Mouse (Mus musculus) heart, adult 2 months (tissue): ENCODE data around the gene 1500011B03Rik. TPM values are rescaled to one million over a fixed set of nuclear protein-coding genes. Genes with fewer than 3 reads are reported as not detected.

Experiments
- DNase-seq, 2 experiments: peaks; one replicate each; pipeline ENCODE4 v3.0.0; 2021
- H3K27ac ChIP-seq: fragments of 200-600 bp; 2 replicates; pipeline ENCODE4 v1.8.1; 2022
- H3K27me3 ChIP-seq: fragments of 200-500 bp; 2 replicates; pipeline ENCODE4 v1.6.1; 2012; ENCODE audit warnings: mild to moderate bottlenecking, low read length, inconsistent platforms, mixed read lengths; ENCODE audit not compliant: control insufficient read depth, insufficient read depth
- H3K36me3 ChIP-seq: fragments of 200-500 bp; 2 replicates; pipeline ENCODE4 v1.6.1; 2012; ENCODE audit warnings: low read length, inconsistent platforms; ENCODE audit not compliant: control insufficient read depth, insufficient read depth
- H3K4me1 ChIP-seq: fragments of 200-500 bp; 2 replicates; pipeline ENCODE4 v1.6.1; 2011; ENCODE audit warnings: low read length; ENCODE audit not compliant: control insufficient read depth, insufficient read depth
- H3K4me3 ChIP-seq: fragments of 200-600 bp; 2 replicates; pipeline ENCODE4 v1.8.1; 2022
- H3K79me2 ChIP-seq: fragments of 200-500 bp; replicated peaks from 2 replicates; pipeline ENCODE4 v1.6.1; 2012; ENCODE audit warnings: mild to moderate bottlenecking, inconsistent platforms, low read length, moderate library complexity, mixed read lengths; ENCODE audit not compliant: control insufficient read depth, insufficient read depth
- H3K9ac ChIP-seq: fragments of 200-500 bp; 2 replicates; pipeline ENCODE4 v1.6.1; 2012; ENCODE audit warnings: low read depth, mild to moderate bottlenecking, control low read depth, inconsistent platforms, low read length, mixed read lengths
- CTCF ChIP-seq: fragments of 200-600 bp; IDR thresholded peaks from 2 replicates; pipeline ENCODE4 v1.8.1; 2022; ENCODE audit warnings: antibody characterized with exemption, mild to moderate bottlenecking, moderate library complexity
- EP300 ChIP-seq: fragments of 200-500 bp; IDR thresholded peaks from 2 replicates; pipeline ENCODE4 v1.6.1; 2011; ENCODE audit warnings: low read depth, low read length, control low read depth; ENCODE audit not compliant: insufficient read depth
- POLR2A ChIP-seq: fragments of 200-500 bp; IDR thresholded peaks from 2 replicates; pipeline ENCODE4 v1.6.1; 2011; ENCODE audit warnings: mild to moderate bottlenecking, low read depth, low read length, control low read depth; ENCODE audit not compliant: insufficient read depth
- WGBS: fragments of 180-500 bp; shearing (Covaris S2); methylation state at CpG from one replicate; pipeline ENCODE4 v1.1.7; 2018; 5-methylcytosine and 5-hydroxymethylcytosine counted together
- intact Hi-C: fragments of 180-260 bp; cut with DNase I; formaldehyde crosslinking; loops from one replicate; pipeline ENCODE4 v1.15.1; 2025
- microRNA-seq, 2 experiments: library from miRNA; unstranded; fragments of <30 nt; microRNA quantifications; one replicate each; pipeline ENCODE4 v1.2.0; 2021
- polyA plus RNA-seq: library from polyadenylated mRNA; depleted of rRNA; stranded (reverse); fragments of >200 nt; gene quantifications from 2 replicates; pipeline ENCODE4 v1.2.3, GENCODE M21; 2012; rRNA removed
- total RNA-seq, 2 experiments: library from RNA; stranded (reverse); gene quantifications; 2 replicates each; pipeline ENCODE4 v1.2.3; 2021

1500011B03Rik gene
- total and polyA plus RNA-seq, 3 experiments, result 3.2 to 4.9 (median 4.3) TPM

DNA sequence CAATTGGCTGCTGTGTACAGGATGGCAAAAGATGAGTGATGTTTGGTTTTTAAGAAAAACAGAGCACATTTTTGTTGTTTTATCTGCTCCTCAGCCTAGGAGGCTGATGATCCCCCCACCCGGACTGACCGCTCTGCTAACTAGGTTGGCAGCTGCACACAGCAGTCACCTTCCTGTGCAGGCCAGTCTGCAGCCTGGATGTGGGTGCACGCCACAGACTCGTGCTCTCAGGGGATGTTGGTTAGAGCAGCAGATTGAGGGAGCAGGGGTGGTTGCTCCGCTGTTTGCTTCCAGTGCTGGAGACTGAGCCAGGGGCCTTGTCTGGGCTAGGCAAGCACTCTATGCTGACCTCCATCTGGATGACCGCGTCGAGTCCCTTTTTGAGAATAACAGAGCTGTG, 53.5 kb downstream of the 1500011B03Rik start:
- intact Hi-C loops, result loop anchor here (5.0 kb wide), 1 partner anchor 32 kb away; no protein-coding TSS in a partner anchor
- WGBS, result 61% methylated on average over 8 of the region's 8 CpGs
- TF ChIP-seq CTCF, result no peak
- H3K9ac ChIP-seq, result peak overlapping the region; percentile 30; the same call in 1 of the 2 replicates
- no peaks in the 10 kb centered on the region for H3K27me3 ChIP-seq
- H3K27ac ChIP-seq, result peak overlapping the region; percentile 9; the same call in 1 of the 2 replicates
- peak in 1 of 2 experiments; percentile 21 for DNase-seq
- no peak overlapping the region for H3K4me3 ChIP-seq
- peaks cover 12% of the 10 kb centered on the region for H3K4me1 ChIP-seq
- H3K36me3 ChIP-seq, result no peaks in the 10 kb centered on the region; the same call in 1 of the 2 replicates
- peaks cover 12% of the 10 kb centered on the region for H3K79me2 ChIP-seq

GRCm38 (mm10) chr5:114767185-114767584, 56.1 kb downstream of the 1500011B03Rik start:
- TF ChIP-seq CTCF (no peak), EP300 (no peak), POLR2A (no peak)
- peaks cover 11% of the 10 kb centered on the region for H3K4me1 ChIP-seq
- H3K27ac ChIP-seq, result no peak overlapping the region
- H3K27me3 ChIP-seq, result no peaks in the 10 kb centered on the region
- H3K9ac ChIP-seq, result no peak overlapping the region
- DNase-seq, result no peak
- no peak overlapping the region for H3K4me3 ChIP-seq
- H3K79me2 ChIP-seq, result peaks cover 8% of the 10 kb centered on the region
- intact Hi-C loops, result no loop called here
- WGBS, result 70% methylated on average over 7 of the region's 7 CpGs
- no peaks in the 10 kb centered on the region; the same call in 1 of the 2 replicates for H3K36me3 ChIP-seq

- no peak for TF ChIP-seq CTCF
- no peak for TF ChIP-seq POLR2A
- TF ChIP-seq EP300, result no peak
- no peaks in the 10 kb centered on the region for H3K27me3 ChIP-seq
- H3K27ac ChIP-seq, result no peak overlapping the region
- H3K79me2 ChIP-seq, result peaks cover 8% of the 10 kb centered on the region
- intact Hi-C loops, result no loop called here
- WGBS, result 71% methylated on average over 8 of the region's 8 CpGs
- no peak overlapping the region for H3K9ac ChIP-seq
- no peak overlapping the region for H3K4me3 ChIP-seq
- peaks cover 14% of the 10 kb centered on the region for H3K4me1 ChIP-seq
- H3K36me3 ChIP-seq, result no peaks in the 10 kb centered on the region; the same call in 1 of the 2 replicates
- no peak for DNase-seq
These were observed 56.6 kb downstream of the 1500011B03Rik start for GRCm38 (mm10) chr5:114766686-114767085.

DNA sequence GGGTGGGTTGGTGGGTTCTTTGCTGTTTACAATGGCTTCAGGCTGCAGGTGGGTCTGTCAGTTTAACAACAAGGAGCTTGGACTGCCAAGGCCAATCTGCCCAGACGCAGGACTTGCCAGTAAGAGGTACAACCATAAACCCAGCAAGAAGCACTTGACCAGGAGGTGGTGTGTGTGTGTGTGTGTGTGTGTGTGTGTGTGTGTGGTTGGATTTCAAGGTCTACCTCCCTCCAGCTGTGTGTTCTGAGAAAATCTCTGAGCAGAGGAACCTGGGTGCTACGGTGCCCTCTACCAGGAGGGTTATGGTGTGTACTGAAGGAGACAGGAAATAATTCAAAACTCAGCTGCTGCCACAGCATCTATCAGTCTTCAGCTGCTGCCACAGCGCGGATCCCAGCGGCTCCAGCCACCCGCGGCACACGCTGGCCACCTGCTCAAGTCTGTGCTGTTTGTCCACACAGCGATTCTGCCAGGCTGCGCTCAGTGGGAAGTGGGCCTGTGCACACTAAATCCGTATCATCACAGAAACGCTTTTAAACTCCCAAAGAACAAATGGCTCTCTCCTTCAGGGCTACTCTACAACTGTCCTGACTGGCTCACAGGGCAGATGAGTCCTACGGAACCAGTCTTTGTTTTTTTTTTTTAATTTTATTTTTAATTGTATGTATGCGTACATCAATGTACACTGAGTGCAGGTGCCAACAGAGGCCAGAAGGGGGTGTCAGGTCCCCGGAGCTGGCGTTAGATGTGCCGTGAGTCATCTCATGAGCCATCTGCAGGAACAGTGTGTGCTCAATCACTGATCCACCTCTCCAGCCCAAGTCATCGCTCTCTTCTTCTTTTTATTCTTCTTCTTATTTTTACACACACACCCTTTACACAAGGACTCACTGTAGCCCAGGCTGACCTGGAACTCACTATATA, 58.2 kb downstream of the 1500011B03Rik start:
- H3K4me1 ChIP-seq, result peaks cover 13% of the 10 kb centered on the region
- no peaks in the 10 kb centered on the region; the same call in 1 of the 2 replicates for H3K36me3 ChIP-seq
- H3K27ac ChIP-seq, result no peak overlapping the region
- WGBS, result 89% methylated on average over 18 of the region's 18 CpGs
- H3K4me3 ChIP-seq, result no peak overlapping the region
- H3K79me2 ChIP-seq, result peaks cover 6% of the 10 kb centered on the region
- peak in 1 of 2 experiments; percentile 19 for DNase-seq
- H3K9ac ChIP-seq, result no peak overlapping the region
- no peaks in the 10 kb centered on the region for H3K27me3 ChIP-seq
- TF ChIP-seq POLR2A (no peak), CTCF (peak; percentile 55)
- intact Hi-C loops, result no loop called here

- Histone ChIP-seq H3K79me2 (no peaks in the 10 kb centered on the region; the same call in 1 of the 2 replicates), H3K4me3 (no peak overlapping the region), H3K27ac (peak overlapping the region; percentile 28; the same call in 1 of the 2 replicates), H3K27me3 (no peaks in the 10 kb centered on the region), H3K4me1 (peaks cover 8% of the 10 kb centered on the region), H3K9ac (peak overlapping the region; percentile 13; the same call in 1 of the 2 replicates), H3K36me3 (no peaks in the 10 kb centered on the region; the same call in 1 of the 2 replicates)
- 37% methylated on average over 8 of the region's 8 CpGs for WGBS
- intact Hi-C loops, result no loop called here
- TF ChIP-seq CTCF (no peak), POLR2A (no peak), EP300 (0 out of 2 replicates have a peak, but pooled peaks have one; percentile 32)
- DNase-seq, result peak; percentile 33 to 36
These were observed 61.3 kb downstream of the 1500011B03Rik start for GRCm38 (mm10) chr5:114761980-114762379.

DNA sequence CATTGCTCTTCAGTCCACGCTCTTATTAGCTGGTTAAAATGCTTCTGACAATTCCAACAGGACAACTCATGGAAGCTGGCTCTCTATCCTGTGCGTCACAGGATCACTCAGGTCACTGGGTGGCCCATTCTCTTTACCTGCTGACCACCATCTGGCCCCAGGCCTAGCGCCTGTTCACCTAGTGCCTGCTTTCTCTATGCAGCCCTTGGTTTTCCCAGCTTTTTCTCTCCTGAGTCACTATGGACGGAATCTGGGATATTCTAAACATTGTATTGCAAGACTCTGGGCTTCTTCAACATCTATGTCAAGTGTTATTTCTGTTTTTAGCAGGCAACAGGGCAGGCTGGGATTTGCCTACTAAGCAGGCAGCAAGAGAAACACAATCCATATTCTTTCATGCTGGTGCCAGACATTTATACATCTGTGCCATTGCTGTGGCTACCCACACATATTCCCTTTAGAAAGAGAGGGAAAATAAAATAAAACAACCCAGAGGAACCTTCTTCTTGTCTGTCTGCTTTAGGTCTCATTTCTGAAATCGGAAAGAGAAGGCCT, 63.7 kb downstream of the 1500011B03Rik start:
- intact Hi-C loops, result loop anchor here (5.0 kb wide), 1 partner anchor 47 kb away; no protein-coding TSS in a partner anchor
- Histone ChIP-seq H3K79me2 (no peaks in the 10 kb centered on the region), H3K9ac (no peak overlapping the region), H3K27ac (no peak overlapping the region), H3K4me3 (no peak overlapping the region), H3K36me3 (no peaks in the 10 kb centered on the region; the same call in 1 of the 2 replicates), H3K27me3 (no peaks in the 10 kb centered on the region), H3K4me1 (peaks cover 8% of the 10 kb centered on the region)
- TF ChIP-seq CTCF (no peak), POLR2A (no peak), EP300 (no peak)
- no peak for DNase-seq
- WGBS, result 97% methylated on average over 5 of the region's 5 CpGs

Small RNA genes lying within 50 kb of the gene (microRNA-seq; reads per million reads assigned to microRNA genes)
- gene Mir6240, result 6.2 to 8.1 reads per million in 2 experiments

Other genes starting within 250 kb of the 1500011B03Rik start
- gene Trpv4, start 165.0 kb downstream of the 1500011B03Rik start, total RNA-seq, result 1 to 10 TPM; 3.6 to 5.1 TPM
- gene Trpv4, start 165.0 kb downstream of the 1500011B03Rik start, polyA plus RNA-seq, result 4.6 and 7.5 TPM in 2 replicates
- gene Gltp, start 132.5 kb downstream of the 1500011B03Rik start, total RNA-seq, result 10 to 100 TPM; 14.2 to 17.0 TPM
- 36.3 and 37.8 TPM in 2 replicates for gene Gltp, start 132.5 kb downstream of the 1500011B03Rik start, polyA plus RNA-seq
- gene Tchp, start 115.7 kb downstream of the 1500011B03Rik start, total RNA-seq, result 1 to 10 TPM; 3.4 to 4.0 TPM
- 6.1 and 8.5 TPM in 2 replicates for gene Tchp, start 115.7 kb downstream of the 1500011B03Rik start, polyA plus RNA-seq
- 10 to 100 TPM; 31.4 to 32.9 TPM for gene Ankrd13a, start 48.8 kb downstream of the 1500011B03Rik start, total RNA-seq
- 21.3 and 32.2 TPM in 2 replicates for gene Ankrd13a, start 48.8 kb downstream of the 1500011B03Rik start, polyA plus RNA-seq
- gene Git2, start 48.0 kb downstream of the 1500011B03Rik start, total RNA-seq, result 10 to 100 TPM; 27.6 to 28.7 TPM
- 32.6 and 35.3 TPM in 2 replicates for gene Git2, start 48.0 kb downstream of the 1500011B03Rik start, polyA plus RNA-seq
- not detected for gene 4930519G04Rik, start 30.2 kb upstream of the 1500011B03Rik start, total RNA-seq
- not detected in 2 replicates for gene 4930519G04Rik, start 30.2 kb upstream of the 1500011B03Rik start, polyA plus RNA-seq
- gene Gm9936, start 35.2 kb upstream of the 1500011B03Rik start, total RNA-seq, result not detected
- gene Gm9936, start 35.2 kb upstream of the 1500011B03Rik start, polyA plus RNA-seq, result not detected in 2 replicates
- gene Oasl2, start 73.5 kb upstream of the 1500011B03Rik start, total RNA-seq, result 1 to 10 TPM; 5.8 to 7.3 TPM
- 11.7 and 14.2 TPM in 2 replicates for gene Oasl2, start 73.5 kb upstream of the 1500011B03Rik start, polyA plus RNA-seq
- 1 to 10 TPM in 1 of 2 experiments, under 1 TPM in 1; 0.91 to 1.0 TPM for gene Oasl1, start 99.8 kb upstream of the 1500011B03Rik start, total RNA-seq
- gene Oasl1, start 99.8 kb upstream of the 1500011B03Rik start, polyA plus RNA-seq, result 1.5 and 2.0 TPM in 2 replicates
- gene 2210016L21Rik, start 118.7 kb upstream of the 1500011B03Rik start, total RNA-seq, result 10 to 100 TPM; 25.3 to 31.7 TPM
- gene 2210016L21Rik, start 118.7 kb upstream of the 1500011B03Rik start, polyA plus RNA-seq, result 10.2 and 12.5 TPM in 2 replicates
- not detected for gene Hnf1a, start 147.6 kb upstream of the 1500011B03Rik start, total RNA-seq
- not detected in 2 replicates for gene Hnf1a, start 147.6 kb upstream of the 1500011B03Rik start, polyA plus RNA-seq
- 10 to 100 TPM; 32.0 to 32.2 TPM for gene Sppl3, start 187.7 kb upstream of the 1500011B03Rik start, total RNA-seq
- 40.8 and 47.9 TPM in 2 replicates for gene Sppl3, start 187.7 kb upstream of the 1500011B03Rik start, polyA plus RNA-seq